Comparison of ENCODE assay signal across 8 mouse cellular contexts in the genomic region with DNA sequence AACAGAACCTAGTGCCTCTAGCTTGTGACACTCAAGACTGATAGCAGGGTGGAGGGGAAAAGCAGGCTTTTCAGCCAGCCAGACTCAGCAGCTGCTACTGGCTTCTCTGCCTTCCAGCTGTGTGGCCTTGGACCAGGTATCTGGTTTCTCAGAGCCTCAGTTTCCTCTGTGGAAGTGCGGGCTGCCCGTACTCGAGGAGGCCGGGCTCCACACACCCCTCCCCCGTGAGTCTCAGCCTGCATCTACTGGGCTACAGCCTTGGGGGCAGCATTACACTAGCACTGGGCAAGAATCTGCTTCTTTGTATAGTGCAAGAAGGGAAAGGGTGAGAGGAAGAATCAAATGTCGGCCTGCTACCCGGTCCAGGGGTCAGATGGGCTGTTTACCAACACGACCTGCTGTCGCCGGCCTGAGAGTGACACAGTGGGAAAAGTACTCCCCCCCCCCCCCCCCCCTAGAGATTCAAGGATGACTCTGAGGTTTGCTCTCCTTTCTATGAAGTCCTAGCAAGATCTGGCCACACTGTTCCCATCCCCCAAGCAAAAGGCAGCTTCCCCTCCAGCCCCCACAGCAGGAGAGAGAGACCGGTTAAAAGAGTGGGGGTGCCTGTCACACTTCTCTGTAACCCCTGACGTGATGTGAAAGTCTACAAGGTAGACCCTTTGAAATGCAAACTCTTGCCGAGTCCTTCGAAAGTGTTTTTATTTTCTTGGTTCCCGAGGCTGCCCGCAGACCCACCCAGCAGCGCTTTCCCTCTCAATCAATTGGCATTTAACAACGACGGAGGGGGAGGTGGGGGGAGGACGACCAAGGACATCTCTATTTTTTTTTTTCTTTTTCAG. TPM values are rescaled to one million over a fixed set of nuclear protein-coding genes. Genes with fewer than 3 reads are reported as not detected.
DNase-seq lines count a peak whose midpoint lies in the region; ATAC-seq lines count a peak whose summit lies in the region.

No protein-coding gene starts in this region.

- 5% methylated on average over 20 of the region's 20 CpGs for WGBS in kidney, embryonic 16.5 days
- under 1% methylated on average over 20 of the region's 20 CpGs for WGBS in midbrain, embryonic 14.5 days

- no peaks in the 10 kb centered on the region for H3K9me3 ChIP-seq in megakaryocyte, embryonic 14.5 days
- H3K9me3 ChIP-seq in kidney, embryonic 16.5 days (ENCODE audit: low read length), result no peaks in the 10 kb centered on the region
- no peaks in the 10 kb centered on the region for H3K9me3 ChIP-seq in midbrain, embryonic 14.5 days (ENCODE audit: control insufficient read depth, low read length)

- peaks cover 38% of the 10 kb centered on the region for H3K36me3 ChIP-seq in megakaryocyte, embryonic 14.5 days (replicated peaks; ENCODE audit: low read length)
- H3K36me3 ChIP-seq in kidney, embryonic 16.5 days (ENCODE audit: insufficient read depth, low read length), result no peaks in the 10 kb centered on the region
- H3K36me3 ChIP-seq in midbrain, embryonic 14.5 days (ENCODE audit: control insufficient read depth, insufficient read depth, low read length), result no peaks in the 10 kb centered on the region

- H3K27me3 ChIP-seq in megakaryocyte, embryonic 14.5 days (replicated peaks), result no peaks in the 10 kb centered on the region
- H3K27me3 ChIP-seq in kidney, embryonic 16.5 days (ENCODE audit: insufficient read depth, low read length), result no peaks in the 10 kb centered on the region
- no peaks in the 10 kb centered on the region for H3K27me3 ChIP-seq in midbrain, embryonic 14.5 days (ENCODE audit: control insufficient read depth, insufficient read depth, low read length)

- peak overlapping the region; percentile 86 for H3K27ac ChIP-seq in kidney, embryonic 16.5 days (ENCODE audit: low read length)
- peak overlapping the region; percentile 83 for H3K27ac ChIP-seq in midbrain, embryonic 14.5 days (replicated peaks; ENCODE audit: low read depth, low read length)

- peak; percentile 63 to 64 for DNase-seq in cerebellum, adult 18-20 months
- DNase-seq in forelimb bud, embryonic 11.5 days (ENCODE audit: low read depth, low spot score), result peak; percentile 48
- peak; percentile 67 for DNase-seq in midbrain, embryonic 14.5 days
- DNase-seq in layer of hippocampus, adult 9-10 months (ENCODE audit: low spot score), result no peak

- peaks cover 78% of the 10 kb centered on the region for H3K4me1 ChIP-seq in megakaryocyte, embryonic 14.5 days
- H3K4me1 ChIP-seq in kidney, embryonic 16.5 days (ENCODE audit: insufficient read depth, low read length), result peaks cover 64% of the 10 kb centered on the region
- peaks cover 60% of the 10 kb centered on the region for H3K4me1 ChIP-seq in midbrain, embryonic 14.5 days (ENCODE audit: control insufficient read depth, insufficient read depth, low read length)

- ATAC-seq in megakaryocyte, adult 5-6 weeks (ENCODE audit: poor library complexity, severe bottlenecking), result no peak
- peak; percentile 14; the same call in 1 of the 2 replicates for ATAC-seq in kidney, embryonic 16.5 days (ENCODE audit: low FRiP score, low TSS enrichment)
- ATAC-seq in midbrain, embryonic 14.5 days (ENCODE audit: low FRiP score, low TSS enrichment), result peak; percentile 35; the same call in 1 of the 2 replicates
- no peak for ATAC-seq in granulocyte monocyte progenitor cell, adult 5-6 weeks (replicated peaks; ENCODE audit: poor library complexity, severe bottlenecking)

- H3K4me2 ChIP-seq in kidney, embryonic 16.5 days (replicated peaks; ENCODE audit: low read depth, low read length), result peak overlapping the region; percentile 37
- H3K4me2 ChIP-seq in midbrain, embryonic 14.5 days (ENCODE audit: low read length), result peak overlapping the region; percentile 91

- peak overlapping the region; percentile 87 for H3K4me3 ChIP-seq in megakaryocyte, embryonic 14.5 days (replicated peaks)
- no peak overlapping the region for H3K4me3 ChIP-seq in kidney, embryonic 16.5 days (ENCODE audit: low read length)
- H3K4me3 ChIP-seq in midbrain, embryonic 14.5 days (replicated peaks; ENCODE audit: low read depth, low read length), result peak overlapping the region; percentile 5; the same call in 1 of the 2 replicates

- H3K9ac ChIP-seq in kidney, embryonic 16.5 days (replicated peaks; ENCODE audit: low read length), result peak overlapping the region; percentile 59
- peak overlapping the region; percentile 36; the same call in 1 of the 2 replicates for H3K9ac ChIP-seq in midbrain, embryonic 14.5 days (replicated peaks; ENCODE audit: low read length)

RNA-seq across cellular contexts. Expression of gene Fam53b, which starts 4.6 kb away (rescaled TPM):
- 22.1 and 77.4 TPM in 2 replicates for polyA plus RNA-seq in megakaryocyte, embryonic 14.5 days (2012; ENCODE audit: insufficient read depth, low replicate concordance)
- 21.7 and 26.3 TPM in 2 replicates for total RNA-seq in megakaryocyte, adult 5-6 weeks (2015)
- total RNA-seq in megakaryocyte, adult 5-6 weeks (2017), result 11.3 and 18.9 TPM in 2 replicates
- 22.5 and 23.3 TPM in 2 replicates for polyA plus RNA-seq in kidney, embryonic 16.5 days (2015; fragmentation: Nextera tagmentation; extraction: Ambion mirVana)
- polyA plus RNA-seq in midbrain, embryonic 14.5 days (2014; fragmentation: Nextera tagmentation; extraction: Ambion mirVana), result 9.3 and 15.5 TPM in 2 replicates
- 20.1 and 27.7 TPM in 2 replicates for total RNA-seq in granulocyte monocyte progenitor cell, adult 5-6 weeks (2014; fragmentation: Nextera tagmentation)
- 11.1 and 12.5 TPM in 2 replicates for total RNA-seq in granulocyte monocyte progenitor cell, adult 5-6 weeks (2017)

RNA-seq across cellular contexts. Expression of gene Eef1akmt2, which starts 43.4 kb away (rescaled TPM):
- polyA plus RNA-seq in megakaryocyte, embryonic 14.5 days (2012; ENCODE audit: insufficient read depth, low replicate concordance), result 4.8 and 8.7 TPM in 2 replicates
- 24.7 and 31.9 TPM in 2 replicates for total RNA-seq in megakaryocyte, adult 5-6 weeks (2015)
- 34.9 and 35.8 TPM in 2 replicates for total RNA-seq in megakaryocyte, adult 5-6 weeks (2017)
- polyA plus RNA-seq in kidney, embryonic 16.5 days (2015; fragmentation: Nextera tagmentation; extraction: Ambion mirVana), result 64.9 and 71.2 TPM in 2 replicates
- 90.0 and 92.6 TPM in 2 replicates for polyA plus RNA-seq in midbrain, embryonic 14.5 days (2014; fragmentation: Nextera tagmentation; extraction: Ambion mirVana)
- total RNA-seq in granulocyte monocyte progenitor cell, adult 5-6 weeks (2014; fragmentation: Nextera tagmentation), result 22.1 and 26.8 TPM in 2 replicates
- 51.4 and 61.2 TPM in 2 replicates for total RNA-seq in granulocyte monocyte progenitor cell, adult 5-6 weeks (2017)

RNA-seq across cellular contexts. Expression of gene Abraxas2, which starts 50.0 kb away (rescaled TPM):
- polyA plus RNA-seq in megakaryocyte, embryonic 14.5 days (2012; ENCODE audit: insufficient read depth, low replicate concordance), result 1.8 TPM in 1 of 2 replicates, not detected in the other
- total RNA-seq in megakaryocyte, adult 5-6 weeks (2015), result 49.4 and 51.6 TPM in 2 replicates
- 47.6 and 48.0 TPM in 2 replicates for total RNA-seq in megakaryocyte, adult 5-6 weeks (2017)
- 34.2 and 40.8 TPM in 2 replicates for polyA plus RNA-seq in kidney, embryonic 16.5 days (2015; fragmentation: Nextera tagmentation; extraction: Ambion mirVana)
- polyA plus RNA-seq in midbrain, embryonic 14.5 days (2014; fragmentation: Nextera tagmentation; extraction: Ambion mirVana), result 40.0 and 42.6 TPM in 2 replicates
- 43.0 and 44.0 TPM in 2 replicates for total RNA-seq in granulocyte monocyte progenitor cell, adult 5-6 weeks (2014; fragmentation: Nextera tagmentation)
- total RNA-seq in granulocyte monocyte progenitor cell, adult 5-6 weeks (2017), result 36.1 and 40.2 TPM in 2 replicates

Comparison
In these comparisons a context has a peak if more than half of its experiments do, and no peak if none do; other contexts are left out.
1. ATAC-seq: peak in kidney, embryonic 16.5 days (single experiment) and midbrain, embryonic 14.5 days (single experiment); none in megakaryocyte, adult 5-6 weeks (single experiment) and granulocyte monocyte progenitor cell, adult 5-6 weeks (single experiment).
2. RNA of gene Abraxas2, which starts 50.0 kb away (polyA plus RNA-seq): 40.0 to 42.6 TPM in midbrain, embryonic 14.5 days and 34.2 to 40.8 TPM in kidney, embryonic 16.5 days; 1.8 TPM in megakaryocyte, embryonic 14.5 days; every median in the first group is over 10 times any median in the second.